8 mouse cellular contexts compared by ENCODE assay signal in the genomic region with DNA sequence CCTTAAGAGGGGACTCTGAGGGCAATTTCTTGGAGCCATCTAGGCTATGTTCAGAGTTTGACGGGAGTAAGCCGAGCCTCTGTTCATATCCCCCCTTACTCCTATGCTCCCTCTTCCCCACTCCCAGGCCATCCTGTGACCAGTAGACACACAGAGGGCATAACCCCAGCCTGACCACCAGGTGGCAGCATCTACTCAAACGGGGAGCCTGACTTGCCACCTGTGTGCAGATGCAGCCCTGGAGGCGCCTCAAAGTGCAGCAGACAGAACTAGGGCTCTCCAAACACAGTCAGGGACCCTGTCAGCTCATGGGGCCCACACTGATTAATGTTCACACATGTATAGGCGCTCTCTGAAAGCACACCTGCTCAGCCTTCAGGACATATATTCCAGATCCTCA. TPM values are rescaled to one million over a fixed set of nuclear protein-coding genes. Genes with fewer than 3 reads are reported as not detected.
DNase-seq lines count a peak whose midpoint lies in the region; ATAC-seq lines count a peak whose summit lies in the region.

No protein-coding gene starts in this region.

- H3K27me3 ChIP-seq in hindbrain, embryonic 14.5 days (ENCODE audit: control insufficient read depth, insufficient read depth, low read length): 0 out of 2 replicates have a peak, but pooled peaks cover 3% of the 10 kb centered on the region

- no peak overlapping the region for H3K9ac ChIP-seq in hindbrain, embryonic 14.5 days

- H3K36me3 ChIP-seq in hindbrain, embryonic 14.5 days (replicated peaks; ENCODE audit: control insufficient read depth, insufficient read depth): no peaks in the 10 kb centered on the region

- DNase-seq in T-cell, adult 2 months (ENCODE audit: low spot score): peak; percentile 83
- DNase-seq in cerebellum, adult 9-10 months: peak; percentile 84
- peak; percentile 85 for DNase-seq in hindbrain, embryonic 14.5 days (ENCODE audit: low spot score)
- DNase-seq in left cerebral cortex, postnatal 14 days (ENCODE audit: low spot score in 2 of 2): peak; percentile 55 to 58
- peak; percentile 68 for DNase-seq in right cerebral cortex, postnatal 25 days
- peak; percentile 67 to 82 for DNase-seq in urinary bladder, postnatal 4 days (ENCODE audit: low spot score in 2 of 2)

- H3K27ac ChIP-seq in hindbrain, embryonic 14.5 days: no peak overlapping the region

- no peaks in the 10 kb centered on the region; the same call in none of the 2 replicates for H3K4me1 ChIP-seq in hindbrain, embryonic 14.5 days (replicated peaks; ENCODE audit: control insufficient read depth, insufficient read depth, low read length)

- H3K9me3 ChIP-seq in hindbrain, embryonic 14.5 days (ENCODE audit: control insufficient read depth, low read length): no peaks in the 10 kb centered on the region

- no peak overlapping the region for H3K4me2 ChIP-seq in hindbrain, embryonic 14.5 days (replicated peaks)

- 6% methylated on average over 5 of the region's 5 CpGs for WGBS in hindbrain, embryonic 14.5 days

- ATAC-seq in frontal cortex, adult (ENCODE audit: low TSS enrichment): peak; percentile 62
- ATAC-seq in hindbrain, embryonic 14.5 days (ENCODE audit: low FRiP score): peak; percentile 61
- ATAC-seq in megakaryocyte-erythroid progenitor cell, adult 5-6 weeks (replicated peaks; ENCODE audit: low FRiP score, low TSS enrichment, poor library complexity, severe bottlenecking): peak; percentile 64

- intact Hi-C loops in left cerebral cortex, postnatal 14 days (cut with DNase I): loop anchor here (1.0 to 2.0 kb wide), 2 partner anchors 60 to 98 kb away; no protein-coding TSS in a partner anchor

- no peak overlapping the region for H3K4me3 ChIP-seq in hindbrain, embryonic 14.5 days (replicated peaks; ENCODE audit: low read length)

RNA-seq across cellular contexts. Expression of a gene that starts 8.8 kb away (rescaled TPM):
- polyA plus RNA-seq in hindbrain, embryonic 14.5 days (2014; fragmentation: Nextera tagmentation; extraction: Ambion mirVana): 1.8 and 2.0 TPM in 2 replicates
- total RNA-seq in left cerebral cortex, postnatal 14 days (2021): 10 to 100 TPM; 20.4 to 25.2 TPM
- 188 and 219 TPM in 2 replicates for total RNA-seq in megakaryocyte-erythroid progenitor cell, adult 5-6 weeks (2014; fragmentation: Nextera tagmentation)
- 43.8 and 102 TPM in 2 replicates for total RNA-seq in megakaryocyte-erythroid progenitor cell, adult 5-6 weeks (2017)
